Mouse (Mus musculus): ENCODE measurements around the gene Stradb. TPM values are rescaled to one million over a fixed set of nuclear protein-coding genes. Genes with fewer than 3 reads are reported as not detected.
"Not testable (repeated sequence)": the region's sequence is repeated elsewhere in the genome, so short reads cannot be mapped to it uniquely, and the experiment has no call there.

The Stradb gene
- total RNA-seq, 2 experiments from 2014 or later: 134 to 135 TPM

DNA sequence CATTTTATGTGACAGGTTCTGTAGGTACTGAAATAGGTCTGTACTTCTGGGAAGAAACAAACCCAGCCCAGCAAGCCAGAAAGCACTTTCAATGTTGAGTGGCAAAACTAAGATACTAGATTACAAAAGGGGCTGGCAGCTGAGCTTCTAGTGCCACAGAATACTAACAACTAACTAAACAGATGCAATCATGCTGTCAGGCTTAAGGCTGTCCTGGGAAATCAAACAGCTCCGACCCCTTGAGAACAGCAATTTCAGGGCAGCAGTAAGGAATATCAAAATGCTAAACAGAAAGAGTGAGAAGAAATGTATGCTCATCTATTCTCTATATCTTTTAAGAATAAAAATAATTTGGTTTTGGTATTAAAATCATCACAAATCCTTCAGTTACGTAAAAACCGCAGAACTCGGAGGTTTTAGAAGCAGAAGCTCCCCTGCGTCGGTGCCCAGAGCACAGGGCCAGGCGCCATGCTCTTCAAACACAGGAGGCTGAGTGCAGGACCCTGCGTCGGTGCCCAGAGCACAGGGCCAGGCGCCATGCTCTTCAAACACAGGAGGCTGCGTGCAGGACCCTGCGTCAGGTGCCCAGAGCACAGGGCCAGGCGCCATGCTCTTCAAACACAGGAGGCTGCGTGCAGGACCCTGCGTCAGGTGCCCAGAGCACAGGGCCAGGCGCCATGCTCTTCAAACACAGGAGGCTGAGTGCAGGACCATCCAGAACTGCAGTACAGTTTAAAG is 14.4 kb upstream of the Stradb start:
- intact Hi-C loops (cut with DNase I): not testable (repeated sequence)

GRCm38 (mm10) chr1:58959682-58960081 is 13.6 kb upstream of the Stradb start:
- intact Hi-C loops (cut with DNase I): no loop called here
- DNase-seq: no peak

More for the DNA sequence above, 14.4 kb upstream of the Stradb start:
- DNase-seq: not testable (repeated sequence)

DNA sequence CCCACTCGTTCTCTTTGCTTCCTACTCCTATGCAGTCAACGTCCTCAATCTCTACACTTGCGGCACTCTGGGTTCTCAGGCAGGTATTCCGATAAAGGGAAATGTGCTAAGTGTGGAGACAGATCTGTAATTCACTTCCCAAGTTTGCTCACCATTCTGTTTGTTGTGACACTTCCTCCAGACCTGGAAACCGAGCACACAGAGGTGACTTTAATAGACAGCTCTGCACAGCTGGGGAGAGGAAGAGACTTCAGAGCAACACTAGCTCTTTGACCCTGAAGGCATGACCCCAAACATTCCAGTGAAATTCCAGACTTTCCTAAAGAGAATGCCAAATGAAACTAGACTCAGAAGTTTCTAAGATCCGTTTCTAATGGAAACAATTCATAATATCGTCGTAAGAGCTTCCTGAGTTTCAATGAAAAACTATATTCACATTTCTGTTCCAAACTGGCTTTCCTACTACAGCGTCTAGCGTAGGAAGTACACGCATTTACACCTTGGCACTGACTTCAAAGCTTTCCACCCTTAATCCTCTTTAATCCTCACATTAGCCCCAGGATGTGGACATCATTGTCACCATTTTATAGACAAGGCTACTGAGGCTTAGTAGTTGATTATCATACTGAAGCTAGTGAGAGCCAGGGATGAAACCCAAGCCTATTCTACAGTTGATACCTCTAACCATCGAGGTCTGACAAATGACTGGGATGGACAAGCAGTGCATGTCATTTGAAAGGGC is 12.0 kb upstream of the Stradb start:
- intact Hi-C loops (cut with DNase I): no loop called here
- no peak for DNase-seq

DNA sequence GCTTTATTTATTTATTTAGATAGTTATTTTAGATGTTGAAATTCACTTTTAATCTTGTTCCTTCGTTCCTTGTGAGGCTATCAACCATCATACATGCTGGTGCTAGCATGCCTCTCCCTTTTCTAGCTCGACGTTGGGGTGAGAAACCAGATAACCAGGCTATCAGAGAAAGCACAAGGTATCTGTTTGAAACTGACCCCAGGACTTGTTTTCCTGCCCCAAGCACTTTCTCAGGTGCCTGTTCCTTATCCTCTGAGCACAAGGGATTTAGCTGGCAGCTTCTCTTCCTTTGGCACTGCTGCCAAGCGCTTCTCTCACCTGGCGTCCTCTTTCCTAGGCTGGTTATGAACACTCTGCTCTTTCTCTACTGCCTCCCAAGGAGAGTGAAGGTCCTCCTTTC is 10.9 kb upstream of the Stradb start:
- intact Hi-C loops (cut with DNase I): no loop called here
- no peak for DNase-seq

- intact Hi-C loops (cut with DNase I): no loop called here
- no peak for DNase-seq
These were observed 10.5 kb upstream of the Stradb start for GRCm38 (mm10) chr1:58962865-58963264.

DNA sequence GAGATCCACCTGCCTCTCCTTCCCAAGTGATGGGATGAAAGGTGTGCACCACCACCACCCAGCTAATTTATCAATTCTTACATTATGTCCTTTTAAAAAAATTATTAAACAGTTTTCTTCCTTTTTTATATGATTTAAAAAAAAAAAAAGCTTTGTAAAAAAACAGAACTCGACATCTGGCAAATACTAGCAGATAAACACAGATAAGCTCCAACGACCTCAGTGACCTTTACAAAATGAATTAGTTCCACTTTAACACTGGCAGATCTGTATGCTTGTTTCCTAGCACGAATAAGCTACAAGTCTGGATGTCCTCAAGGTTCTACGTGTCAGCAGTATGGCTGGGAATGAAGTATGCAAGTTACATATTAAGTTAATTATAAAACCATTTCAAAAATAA is 5.8 kb upstream of the Stradb start:
- intact Hi-C loops (cut with DNase I): no loop called here
- DNase-seq: no peak

- intact Hi-C loops (cut with DNase I): no loop called here
- no peak for DNase-seq
These were observed 3.3 kb upstream of the Stradb start for GRCm38 (mm10) chr1:58970054-58970453.

DNA sequence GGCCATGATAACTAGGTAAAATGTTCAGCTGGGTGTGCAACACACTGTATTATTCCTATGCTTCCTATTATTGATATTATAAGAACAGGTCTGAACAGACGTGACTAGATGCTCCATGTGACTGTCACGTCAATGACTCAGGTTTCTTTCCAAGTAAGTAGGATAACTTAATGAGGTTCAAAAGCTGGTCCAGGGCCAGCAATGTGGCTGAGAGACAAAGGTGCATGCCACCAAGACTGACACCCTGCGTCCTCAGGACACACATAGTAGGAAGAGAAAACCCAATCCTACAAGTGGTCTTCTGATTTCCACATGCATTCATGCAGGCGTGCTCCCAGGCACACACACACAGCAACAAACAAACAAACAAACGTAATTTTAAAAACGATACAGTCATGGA is 2.2 kb upstream of the Stradb start:
- DNase-seq: no peak
- intact Hi-C loops (cut with DNase I): no loop called here

DNA sequence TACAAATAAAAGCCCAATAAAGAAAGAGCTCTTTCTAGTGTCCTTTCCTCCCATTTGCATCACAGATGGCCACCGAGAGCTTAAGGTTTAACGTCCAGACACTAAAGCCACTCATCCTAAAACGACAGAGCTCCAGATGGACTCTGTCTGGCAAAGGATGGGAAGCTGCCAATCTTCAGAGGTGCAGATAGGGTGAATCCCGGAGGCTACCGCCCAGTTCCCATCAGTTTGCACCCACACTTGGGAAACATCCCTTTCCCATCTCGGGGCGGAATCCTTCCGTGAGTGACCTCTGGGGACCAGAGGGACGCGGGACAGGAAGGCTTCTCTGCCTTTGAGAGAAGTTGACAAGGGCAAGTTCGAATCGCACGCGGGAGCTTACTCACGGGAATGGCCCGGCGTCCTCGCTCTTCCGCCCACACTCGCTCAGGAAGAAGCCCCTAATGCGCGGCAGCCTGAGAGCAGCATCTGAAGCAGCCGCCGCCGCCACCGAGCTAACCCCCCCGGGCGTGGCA is 414 bp upstream of the Stradb start:
- intact Hi-C loops (cut with DNase I): no loop called here
- DNase-seq: no peak

DNA sequence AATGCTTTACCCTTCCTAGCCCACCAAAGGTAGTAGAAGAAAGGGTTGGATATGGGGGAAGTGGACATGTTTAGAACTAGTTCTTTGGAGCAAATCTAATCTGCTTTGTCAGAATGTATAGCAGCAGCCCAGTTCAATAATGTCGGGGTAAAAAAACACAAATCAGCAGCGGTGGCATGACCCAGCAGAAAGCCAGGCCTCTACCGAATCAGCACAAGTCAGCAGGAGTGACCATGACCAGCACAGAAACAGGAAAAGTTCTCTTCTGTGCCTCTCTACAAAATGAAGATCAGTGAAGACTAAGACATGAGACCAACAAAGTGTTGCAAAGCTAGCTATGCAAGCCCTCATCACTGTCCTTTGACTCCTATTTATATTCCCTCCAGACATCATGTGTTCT is 9.0 kb downstream of the Stradb start:
- intact Hi-C loops (cut with DNase I): no loop called here
- no peak for DNase-seq

DNA sequence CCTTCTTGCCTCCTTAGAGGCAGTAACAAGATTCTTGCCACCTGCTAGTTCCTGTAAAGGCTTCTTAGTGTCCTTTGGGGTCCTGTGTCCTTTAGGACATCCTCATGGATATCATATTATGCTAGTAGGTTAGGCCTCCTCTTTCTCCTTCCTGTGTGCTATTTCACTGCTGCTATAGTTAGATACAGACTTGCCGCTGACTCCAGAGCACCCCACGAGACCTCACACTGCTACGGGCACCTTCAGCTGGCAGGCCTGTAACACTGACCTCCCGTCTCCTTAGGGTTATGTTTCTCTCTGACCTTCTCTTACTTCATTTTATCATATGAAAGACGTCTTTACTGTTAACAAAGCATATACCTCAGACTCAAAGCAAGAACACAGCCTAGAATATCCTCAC is 11.3 kb downstream of the Stradb start:
- intact Hi-C loops (cut with DNase I): no loop called here
- no peak for DNase-seq

GRCm38 (mm10) chr1:58993144-58993543 is 19.8 kb downstream of the Stradb start:
- intact Hi-C loops (cut with DNase I): loop anchor here (5.0 kb wide), 2 partner anchors 71 to 221 kb away; no protein-coding TSS in a partner anchor
- DNase-seq: no peak

GRCm38 (mm10) chr1:58993723-58994122 is 20.4 kb downstream of the Stradb start:
- intact Hi-C loops (cut with DNase I): loop anchor here (5.0 kb wide), 2 partner anchors 71 to 221 kb away; no protein-coding TSS in a partner anchor
- DNase-seq: no peak

- intact Hi-C loops (cut with DNase I): no loop called here
- no peak for DNase-seq
These were observed 22.0 kb downstream of the Stradb start for GRCm38 (mm10) chr1:58995313-58995712.

- DNase-seq: no peak
- intact Hi-C loops (cut with DNase I): loop anchor here (10.0 kb wide), 1 partner anchor 226 kb away; the partner anchor contains the start of gene Als2
These were observed 35.9 kb downstream of the Stradb start for GRCm38 (mm10) chr1:59009250-59009649.

DNA sequence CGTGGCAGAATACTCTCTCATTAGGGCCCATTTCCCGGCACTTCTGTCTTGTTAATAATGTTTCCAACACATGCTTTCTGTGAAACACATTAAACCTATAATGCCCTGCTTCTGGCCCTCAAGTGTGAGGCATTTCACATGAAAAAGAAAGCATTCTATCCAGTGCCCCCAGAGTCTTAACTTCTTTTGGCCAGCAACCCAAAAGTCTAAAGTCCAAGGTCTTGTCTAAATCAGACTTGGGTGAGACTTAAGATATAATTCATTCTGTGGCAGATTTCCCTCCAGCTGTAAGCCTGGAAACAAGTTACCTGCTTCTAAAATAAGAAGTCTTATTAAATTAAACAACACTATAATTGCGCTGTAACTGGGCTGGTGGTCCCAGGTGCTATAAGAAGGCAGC is 48.2 kb downstream of the Stradb start:
- DNase-seq: no peak
- intact Hi-C loops (cut with DNase I): no loop called here

DNA sequence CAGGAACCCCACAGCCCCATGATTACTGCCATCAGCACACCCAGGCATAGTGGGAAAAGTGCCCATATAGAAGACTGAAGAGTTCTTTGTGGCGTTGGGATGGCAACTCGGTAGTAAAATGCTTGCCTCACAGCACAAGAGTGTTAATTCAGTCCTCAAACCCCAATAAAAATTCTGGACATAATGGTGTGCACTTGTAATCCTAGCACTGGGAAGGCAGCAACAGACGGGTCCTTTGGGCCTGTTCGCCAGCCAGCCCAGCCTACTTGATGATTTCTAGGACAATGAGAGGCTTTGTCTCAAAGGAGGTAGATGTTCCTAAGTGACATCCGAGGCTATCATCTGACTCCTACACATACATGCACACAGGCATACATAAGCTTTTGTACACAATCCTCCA is 64.4 kb downstream of the Stradb start:
- DNase-seq: no peak
- intact Hi-C loops (cut with DNase I): no loop called here

Other genes with a start within 250 kb of the Stradb start
- gene Casp8, start 178.1 kb upstream of the Stradb start, total RNA-seq (2021): 1 to 10 TPM; 2.5 to 3.1 TPM
- gene Trak2, start 92 bp upstream of the Stradb start, total RNA-seq (2021): 10 to 100 TPM; 68.8 to 84.1 TPM
- not detected for gene C2cd6, start 121.4 kb downstream of the Stradb start, total RNA-seq (2021)
- gene Tmem237, start 146.9 kb downstream of the Stradb start, total RNA-seq (2021): 1 to 10 TPM; 2.2 to 2.6 TPM
- gene Mpp4, start 189.9 kb downstream of the Stradb start, total RNA-seq (2021): under 1 TPM; 0.10 to 0.17 TPM

Measured in gastrocnemius, postnatal 36 days (tissue).